Mouse (Mus musculus) stomach, embryonic 15.5 days (tissue): ENCODE data around the gene Dpysl5. TPM values are rescaled to one million over a fixed set of nuclear protein-coding genes. Genes with fewer than 3 reads are reported as not detected.

ENCODE experiments used
- ATAC-seq: fragments of 200-750 bp; cut with Nextera tagmentation; 2 replicates; pipeline ENCODE4 v1.8.0; 2017; ENCODE audit warnings: low read depth, moderate number of reproducible peaks, moderate TSS enrichment; ENCODE audit not compliant: insufficient read depth, low FRiP score
- H3K27ac ChIP-seq: fragments of 300-500 bp; sonication (generic); 2 replicates; pipeline ENCODE4 v1.5.1; 2015; ENCODE audit warnings: mild to moderate bottlenecking, inconsistent platforms
- H3K27me3 ChIP-seq: fragments of 300-500 bp; sonication (generic); replicated peaks from 2 replicates; pipeline ENCODE4 v1.6.1; 2015; ENCODE audit warnings: inconsistent platforms
- H3K36me3 ChIP-seq: fragments of 300-500 bp; sonication (generic); 2 replicates; pipeline ENCODE4 v1.6.1; 2015; ENCODE audit warnings: inconsistent platforms
- H3K4me1 ChIP-seq: fragments of 300-500 bp; sonication (generic); 2 replicates; pipeline ENCODE4 v1.6.1; 2015; ENCODE audit warnings: inconsistent platforms
- H3K4me2 ChIP-seq: fragments of 300-500 bp; sonication (generic); 2 replicates; pipeline ENCODE4 v1.6.1; 2015; ENCODE audit warnings: mild to moderate bottlenecking, inconsistent platforms
- H3K4me3 ChIP-seq: fragments of 300-500 bp; sonication (generic); replicated peaks from 2 replicates; pipeline ENCODE4 v1.5.1; 2015; ENCODE audit warnings: inconsistent platforms
- H3K9ac ChIP-seq: fragments of 300-500 bp; sonication (generic); 2 replicates; pipeline ENCODE4 v1.6.1; 2015; ENCODE audit warnings: inconsistent platforms
- H3K9me3 ChIP-seq: fragments of 300-500 bp; sonication (generic); 2 replicates; pipeline ENCODE4 v1.6.1; 2016; ENCODE audit warnings: inconsistent platforms
- WGBS: fragments of 180-500 bp; shearing (Covaris S2); methylation state at CpG from one replicate; pipeline ENCODE4 v1.1.7; 2015; 5-methylcytosine and 5-hydroxymethylcytosine counted together
- polyA plus RNA-seq: library from polyadenylated mRNA; unstranded; fragments of >200 nt; fragmentation: Nextera tagmentation; extraction: Ambion mirVana; gene quantifications from 2 replicates; pipeline ENCODE4 v1.2.1, GENCODE M21; 2015

Dpysl5 gene
- polyA plus RNA-seq, 1 experiment from 2014 or later, result 6.7 TPM

GRCm38 (mm10) chr5:30814424-30815119 is 103.2 kb downstream of the Dpysl5 start, which contains the start of gene Mapre3:
TSS of gene Mapre3 (plus strand) at chr5:30814641.
- peaks cover 19% of the 10 kb centered on the region for H3K4me1 ChIP-seq
- H3K27me3 ChIP-seq, result no peaks in the 10 kb centered on the region
- ATAC-seq, result peak; percentile 91
- H3K9ac ChIP-seq, result peak within 1 kb of the TSS; percentile 66; the same call in 1 of the 2 replicates
- H3K27ac ChIP-seq, result no peak within 1 kb of the TSS
- H3K9me3 ChIP-seq, result no peaks in the 10 kb centered on the region
- no peaks in the 10 kb centered on the region for H3K36me3 ChIP-seq
- under 1% methylated on average over 59 of the region's 59 CpGs for WGBS
- peak within 1 kb of the TSS; percentile 85 for H3K4me3 ChIP-seq
- H3K4me2 ChIP-seq, result peak within 1 kb of the TSS; percentile 85

DNA sequence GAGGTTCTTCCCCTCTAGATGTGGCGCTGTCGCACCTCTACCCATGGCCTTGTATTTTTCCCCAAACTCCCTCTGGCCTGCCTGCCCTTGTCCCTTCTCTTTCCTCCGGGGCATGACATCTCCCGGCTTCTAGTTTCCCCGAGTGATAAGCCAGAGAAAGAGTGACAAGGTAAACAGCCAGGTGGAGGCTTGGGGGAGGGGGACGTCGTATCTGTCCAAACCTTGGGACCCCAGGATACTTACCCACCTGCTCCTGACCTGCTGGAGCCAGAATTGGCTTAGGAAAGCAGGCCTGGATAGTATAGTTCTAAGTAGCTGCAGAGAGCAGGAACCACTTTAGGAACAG is 103.7 kb downstream of the Dpysl5 start:
- Histone ChIP-seq H3K36me3 (no peaks in the 10 kb centered on the region), H3K9ac (peak overlapping the region; percentile 66; the same call in 1 of the 2 replicates), H3K4me2 (peak overlapping the region; percentile 85), H3K27ac (no peak overlapping the region), H3K4me1 (peaks cover 19% of the 10 kb centered on the region), H3K4me3 (peak overlapping the region; percentile 85), H3K27me3 (no peaks in the 10 kb centered on the region), H3K9me3 (no peaks in the 10 kb centered on the region)
- 4% methylated on average over 7 of the region's 7 CpGs for WGBS
- 0 out of 2 replicates have a peak, but pooled peaks have one; percentile 2 for ATAC-seq

DNA sequence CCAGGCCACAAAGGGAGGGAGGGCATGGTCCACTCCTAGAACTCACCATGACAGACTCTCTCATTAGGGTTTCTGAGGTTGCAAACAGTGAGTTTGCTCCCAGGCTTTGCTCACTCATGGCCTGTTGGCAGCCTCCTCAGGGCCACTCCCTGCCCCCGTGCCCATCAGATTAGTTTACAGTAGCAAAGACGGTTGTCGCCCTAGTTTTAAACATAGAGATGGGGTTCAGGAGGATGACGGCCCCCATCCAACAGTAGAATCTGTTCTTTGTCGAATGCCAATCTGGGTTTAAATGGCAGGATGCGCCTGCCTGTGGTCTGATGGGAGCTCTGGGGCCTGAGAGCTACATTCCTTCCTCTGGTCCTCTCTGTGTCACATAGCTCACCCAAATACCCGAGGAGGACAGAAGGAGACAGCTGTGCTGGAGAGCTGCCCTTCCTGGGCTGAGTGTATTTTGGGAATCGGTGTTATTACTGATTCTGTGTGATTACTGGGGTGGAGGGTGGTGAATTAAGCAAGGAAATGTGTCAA is 105.0 kb downstream of the Dpysl5 start:
- H3K27ac ChIP-seq, result no peak overlapping the region
- no peak overlapping the region for H3K9ac ChIP-seq
- WGBS, result 47% methylated on average over 8 of the region's 8 CpGs
- no peaks in the 10 kb centered on the region for H3K9me3 ChIP-seq
- peaks cover 19% of the 10 kb centered on the region for H3K4me1 ChIP-seq
- 0 out of 2 replicates have a peak overlapping the region, but pooled peaks have one; percentile 5 for H3K4me2 ChIP-seq
- H3K36me3 ChIP-seq, result no peaks in the 10 kb centered on the region
- no peaks in the 10 kb centered on the region for H3K27me3 ChIP-seq
- H3K4me3 ChIP-seq, result no peak overlapping the region
- ATAC-seq, result no peak

GRCm38 (mm10) chr5:30818758-30819309 is 107.5 kb downstream of the Dpysl5 start:
- no peaks in the 10 kb centered on the region for H3K36me3 ChIP-seq
- no peak for ATAC-seq
- WGBS, result 84% methylated on average over 8 of the region's 8 CpGs
- no peaks in the 10 kb centered on the region for H3K27me3 ChIP-seq
- no peak overlapping the region for H3K4me2 ChIP-seq
- H3K9me3 ChIP-seq, result no peaks in the 10 kb centered on the region
- no peak overlapping the region for H3K27ac ChIP-seq
- H3K9ac ChIP-seq, result no peak overlapping the region
- peaks cover 19% of the 10 kb centered on the region for H3K4me1 ChIP-seq
- H3K4me3 ChIP-seq, result no peak overlapping the region

GRCm38 (mm10) chr5:30822689-30823088 is 111.3 kb downstream of the Dpysl5 start:
- H3K27me3 ChIP-seq, result no peaks in the 10 kb centered on the region
- no peaks in the 10 kb centered on the region for H3K4me1 ChIP-seq
- no peak overlapping the region for H3K4me2 ChIP-seq
- H3K27ac ChIP-seq, result no peak overlapping the region
- 75% methylated on average over 5 of the region's 5 CpGs for WGBS
- no peaks in the 10 kb centered on the region for H3K36me3 ChIP-seq
- H3K9me3 ChIP-seq, result no peaks in the 10 kb centered on the region
- ATAC-seq, result no peak
- no peak overlapping the region for H3K9ac ChIP-seq
- H3K4me3 ChIP-seq, result no peak overlapping the region

GRCm38 (mm10) chr5:30823091-30823490 is 111.7 kb downstream of the Dpysl5 start:
- Histone ChIP-seq H3K9me3 (no peaks in the 10 kb centered on the region), H3K4me2 (no peak overlapping the region), H3K4me1 (no peaks in the 10 kb centered on the region), H3K27me3 (no peaks in the 10 kb centered on the region), H3K36me3 (no peaks in the 10 kb centered on the region), H3K9ac (no peak overlapping the region), H3K27ac (no peak overlapping the region), H3K4me3 (no peak overlapping the region)
- 88% methylated on average over 3 of the region's 3 CpGs for WGBS
- no peak for ATAC-seq

- Histone ChIP-seq H3K9me3 (no peaks in the 10 kb centered on the region), H3K36me3 (no peaks in the 10 kb centered on the region), H3K4me2 (no peak overlapping the region), H3K27me3 (no peaks in the 10 kb centered on the region), H3K27ac (no peak overlapping the region), H3K4me3 (no peak overlapping the region), H3K4me1 (no peaks in the 10 kb centered on the region), H3K9ac (no peak overlapping the region)
- 86% methylated on average over 11 of the region's 11 CpGs for WGBS
- ATAC-seq, result no peak
These were observed 113.0 kb downstream of the Dpysl5 start for GRCm38 (mm10) chr5:30824124-30824988.

DNA sequence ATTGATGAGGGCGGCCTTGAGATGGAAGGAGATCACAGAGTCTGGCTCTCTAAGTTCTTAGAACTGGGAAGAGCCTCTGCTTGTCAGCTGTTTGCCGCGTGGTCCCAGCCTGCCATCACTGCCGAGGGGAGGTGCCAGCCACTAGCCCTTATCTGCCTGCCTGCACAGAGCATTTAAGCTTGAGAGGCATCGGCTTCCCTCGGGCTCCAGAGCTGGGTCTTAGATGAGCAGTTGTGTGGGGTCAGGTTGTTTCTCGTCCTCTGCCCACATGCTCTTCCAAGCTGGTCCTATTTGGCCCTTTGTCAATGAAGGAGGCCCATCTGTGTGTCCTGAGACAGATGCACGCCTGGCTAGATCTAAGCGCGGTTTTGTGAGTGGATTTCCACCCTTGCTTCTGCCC is 113.8 kb downstream of the Dpysl5 start:
- no peak overlapping the region for H3K4me3 ChIP-seq
- ATAC-seq, result no peak
- no peak overlapping the region for H3K4me2 ChIP-seq
- no peak overlapping the region for H3K27ac ChIP-seq
- no peaks in the 10 kb centered on the region for H3K9me3 ChIP-seq
- H3K9ac ChIP-seq, result no peak overlapping the region
- H3K27me3 ChIP-seq, result no peaks in the 10 kb centered on the region
- no peaks in the 10 kb centered on the region for H3K36me3 ChIP-seq
- no peaks in the 10 kb centered on the region for H3K4me1 ChIP-seq
- WGBS, result 64% methylated on average over 10 of the region's 10 CpGs

- no peaks in the 10 kb centered on the region for H3K36me3 ChIP-seq
- H3K27me3 ChIP-seq, result no peaks in the 10 kb centered on the region
- no peaks in the 10 kb centered on the region for H3K4me1 ChIP-seq
- ATAC-seq, result no peak
- H3K9ac ChIP-seq, result no peak overlapping the region
- no peaks in the 10 kb centered on the region for H3K9me3 ChIP-seq
- no peak overlapping the region for H3K4me3 ChIP-seq
- no peak overlapping the region for H3K27ac ChIP-seq
- no peak overlapping the region for H3K4me2 ChIP-seq
- 65% methylated on average over 6 of the region's 6 CpGs for WGBS
These were observed 114.5 kb downstream of the Dpysl5 start for GRCm38 (mm10) chr5:30825821-30826220.

DNA sequence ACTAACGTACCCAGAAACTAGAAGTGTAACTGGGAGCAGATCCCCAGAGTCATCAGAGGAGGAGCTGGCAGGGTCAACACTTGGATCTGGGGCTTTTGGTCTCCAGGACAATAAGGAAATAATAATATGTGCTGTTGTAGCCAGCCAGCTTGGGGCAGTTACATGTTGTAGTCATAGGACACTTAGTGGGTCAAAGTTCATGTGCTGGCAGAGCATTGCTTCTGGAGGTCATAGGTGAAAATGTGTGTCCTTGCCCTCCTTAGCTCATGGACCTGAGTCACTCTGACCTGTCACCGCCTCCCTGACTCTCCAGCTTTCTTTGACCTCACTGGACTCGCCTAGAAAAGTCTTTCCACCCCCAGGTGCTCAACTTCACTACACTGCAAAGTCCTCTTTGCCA is 122.1 kb downstream of the Dpysl5 start:
- H3K4me3 ChIP-seq, result no peak overlapping the region
- no peak overlapping the region for H3K4me2 ChIP-seq
- no peaks in the 10 kb centered on the region for H3K9me3 ChIP-seq
- no peak for ATAC-seq
- H3K27me3 ChIP-seq, result no peaks in the 10 kb centered on the region
- H3K27ac ChIP-seq, result no peak overlapping the region
- H3K4me1 ChIP-seq, result no peaks in the 10 kb centered on the region
- no peak overlapping the region for H3K9ac ChIP-seq
- WGBS, result 87% methylated on average over 3 of the region's 3 CpGs
- no peaks in the 10 kb centered on the region for H3K36me3 ChIP-seq

GRCm38 (mm10) chr5:30839731-30840130 is 128.4 kb downstream of the Dpysl5 start:
- Histone ChIP-seq H3K27ac (no peak overlapping the region), H3K9me3 (no peaks in the 10 kb centered on the region), H3K27me3 (no peaks in the 10 kb centered on the region), H3K4me3 (no peak overlapping the region), H3K4me2 (no peak overlapping the region), H3K4me1 (no peaks in the 10 kb centered on the region), H3K36me3 (no peaks in the 10 kb centered on the region), H3K9ac (no peak overlapping the region)
- 69% methylated on average over 2 of the region's 2 CpGs for WGBS
- ATAC-seq, result no peak

- 47% methylated on average over 3 of the region's 3 CpGs for WGBS
- Histone ChIP-seq H3K36me3 (no peaks in the 10 kb centered on the region), H3K27ac (no peak overlapping the region), H3K9me3 (no peaks in the 10 kb centered on the region), H3K27me3 (no peaks in the 10 kb centered on the region), H3K4me1 (no peaks in the 10 kb centered on the region), H3K4me3 (no peak overlapping the region), H3K4me2 (no peak overlapping the region), H3K9ac (no peak overlapping the region)
- ATAC-seq, result no peak
These were observed 130.5 kb downstream of the Dpysl5 start for GRCm38 (mm10) chr5:30841896-30842295.
